20 mouse cellular contexts compared by ENCODE assay signal in the genomic region with DNA sequence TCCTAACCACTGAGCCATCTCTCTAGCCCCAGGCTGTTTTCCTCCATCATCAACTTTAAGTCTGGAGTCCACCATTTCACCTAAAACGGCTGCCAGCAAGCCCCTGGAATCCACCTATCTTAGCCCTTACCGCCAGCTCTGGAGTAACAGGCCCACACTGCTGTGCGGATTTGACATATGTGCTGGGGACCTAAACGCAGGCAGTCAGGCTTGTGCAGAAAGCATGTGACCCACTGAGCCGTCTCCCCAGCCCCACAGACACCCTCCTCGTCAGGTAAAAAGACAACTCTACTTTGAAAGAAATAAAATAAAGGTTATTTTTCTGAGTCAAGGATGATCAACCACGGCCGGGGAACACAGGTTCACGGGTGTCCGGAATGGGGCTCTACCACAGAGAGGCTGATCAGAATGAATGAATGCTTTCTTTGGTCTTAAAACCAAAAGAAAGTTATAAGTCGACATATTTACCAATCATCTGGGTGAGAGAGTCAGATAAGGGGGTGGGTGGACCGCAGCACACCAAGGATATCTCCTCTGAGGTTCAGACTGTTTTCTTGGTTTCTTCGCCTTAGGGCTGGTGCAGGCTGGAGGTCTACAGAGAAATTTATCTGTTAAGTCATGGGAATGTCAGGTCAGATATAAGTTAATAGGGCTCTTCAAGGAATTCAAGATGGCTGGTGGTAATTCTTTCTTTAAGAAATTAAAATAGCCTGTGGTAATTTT. TPM values are rescaled to one million over a fixed set of nuclear protein-coding genes. Genes with fewer than 3 reads are reported as not detected.
DNase-seq lines count a peak whose midpoint lies in the region; ATAC-seq and TF ChIP-seq lines count a peak whose summit lies in the region.
"Had no signal": no experiment of that assay in that cellular context is flagged by ENCODE, and none has a peak within 500 bp of the region (broad histone marks: within the 10 kb centered on the region; RNA-seq: fewer than 3 reads in every experiment).

No protein-coding gene starts in this region.

- peak; percentile 43 for DNase-seq in G1E (ENCODE audit: low spot score)
- DNase-seq in MEL-GATA-1-ER (ENCODE audit: extremely low read depth, low read depth): peak; percentile 68
- DNase-seq in liver: peak; percentile 81
- DNase-seq in layer of hippocampus, adult 2 months (ENCODE audit: low spot score in 2 of 2): no peak
- DNase-seq in adrenal gland, adult 2 months: no peak
- DNase-seq in lung, adult 2 months: no peak
- DNase-seq: gastrocnemius, postnatal 36 days; kidney, adult 18-20 months; kidney, postnatal 14 days; right cerebral cortex, postnatal 25 days had no signal

- H3K4me3 ChIP-seq in G1E (ENCODE audit: low read depth, low read length): peak overlapping the region; percentile 28; the same call in 1 of the 2 replicates
- no peak overlapping the region for H3K4me3 ChIP-seq in layer of hippocampus, adult 2 months
- no peak overlapping the region for H3K4me3 ChIP-seq in lung, adult 2 months (replicated peaks; ENCODE audit: extremely low read depth, low read depth, low read length)
- H3K4me3 ChIP-seq: embryonic facial prominence, embryonic 13.5 days; forebrain, embryonic 12.5 days; heart, embryonic 12.5 days; hindbrain, embryonic 15.5 days; neural tube, embryonic 12.5 days had no signal

- no peaks in the 10 kb centered on the region for H3K9me3 ChIP-seq in G1E (replicated peaks)
- H3K9me3 ChIP-seq: embryonic facial prominence, embryonic 13.5 days; forebrain, embryonic 12.5 days; heart, embryonic 12.5 days; hindbrain, embryonic 15.5 days; neural tube, embryonic 12.5 days had no signal

- peaks cover 63% of the 10 kb centered on the region for H3K4me1 ChIP-seq in G1E (ENCODE audit: insufficient read depth, low read depth, low read length)
- H3K4me1 ChIP-seq in lung, adult 2 months (ENCODE audit: control insufficient read depth, insufficient read depth, low read length): no peaks in the 10 kb centered on the region
- H3K4me1 ChIP-seq: hindbrain, embryonic 15.5 days; neural tube, embryonic 12.5 days had no signal

- H3K27ac ChIP-seq in layer of hippocampus, adult 2 months: no peak overlapping the region
- H3K27ac ChIP-seq: embryonic facial prominence, embryonic 13.5 days; forebrain, embryonic 12.5 days; hindbrain, embryonic 15.5 days; neural tube, embryonic 12.5 days had no signal

- 87% methylated on average over 13 of the region's 13 CpGs for WGBS in lung, adult 2 months

- no peak for TF ChIP-seq CTCF in G1E (IDR thresholded peaks at IDR 0.05; ENCODE audit: low read depth, low read length)
- no peak for TF ChIP-seq CTCF in layer of hippocampus, adult 2 months (conservative IDR thresholded peaks at IDR 0.05)
- no peak for TF ChIP-seq CTCF in lung, adult 2 months (IDR thresholded peaks at IDR 0.05; ENCODE audit: insufficient read depth, low read length)

- no peaks in the 10 kb centered on the region; the same call in 1 of the 2 replicates for H3K27me3 ChIP-seq in G1E (ENCODE audit: insufficient read depth, low read length)
- H3K27me3 ChIP-seq: embryonic facial prominence, embryonic 13.5 days; heart, embryonic 12.5 days; hindbrain, embryonic 15.5 days; neural tube, embryonic 12.5 days had no signal

- H3K36me3 ChIP-seq in G1E (replicated peaks): no peaks in the 10 kb centered on the region
- H3K36me3 ChIP-seq: embryonic facial prominence, embryonic 13.5 days; forebrain, embryonic 12.5 days; heart, embryonic 12.5 days; hindbrain, embryonic 15.5 days; neural tube, embryonic 12.5 days had no signal

- no peak for TF ChIP-seq POLR2A in lung, adult 2 months (IDR thresholded peaks at IDR 0.05; ENCODE audit: borderline replicate concordance, extremely low read depth, low read depth, low read length)

- no peak for ATAC-seq in G1E (ENCODE audit: extremely low read depth, insufficient number of reproducible peaks, low FRiP score, poor library complexity, severe bottlenecking)
- ATAC-seq in megakaryocyte progenitor cell, adult 5-6 weeks (replicated peaks; ENCODE audit: poor library complexity): peak; percentile 49

RNA-seq across cellular contexts. Expression of gene Fabp3, which starts 12.0 kb away (rescaled TPM):
- total RNA-seq in G1E (2014; fragmentation: Nextera tagmentation): not detected in 2 replicates
- not detected in 2 replicates for total RNA-seq in G1E (2017)
- polyA plus RNA-seq in G1E (2012): not detected in 2 replicates
- total RNA-seq in megakaryocyte progenitor cell, adult 5-6 weeks (2015): not detected in 2 replicates
- not detected in 2 replicates for total RNA-seq in megakaryocyte progenitor cell, adult 5-6 weeks (2017)
- 10 to 100 TPM; 88.5 to 92.2 TPM for total RNA-seq in layer of hippocampus, adult 2 months (2021)
- total RNA-seq in adrenal gland, adult 2 months (2021): 100 to 1,000 TPM in 1 of 2 experiments, 10 to 100 TPM in 1; 51.1 to 150 TPM
- 19.0 and 24.8 TPM in 2 replicates for polyA plus RNA-seq in adrenal gland, adult 2 months (2012; rRNA removed)
- polyA plus RNA-seq in lung, adult 2 months (2012; rRNA removed): 48.5 and 75.4 TPM in 2 replicates

RNA-seq across cellular contexts. Expression of gene Gm10570, which starts 12.1 kb away (rescaled TPM):
- not detected in 2 replicates for total RNA-seq in G1E (2014; fragmentation: Nextera tagmentation)
- total RNA-seq in G1E (2017): not detected in 2 replicates
- not detected in 2 replicates for polyA plus RNA-seq in G1E (2012)
- not detected in 2 replicates for total RNA-seq in megakaryocyte progenitor cell, adult 5-6 weeks (2015)
- total RNA-seq in megakaryocyte progenitor cell, adult 5-6 weeks (2017): not detected in 2 replicates
- total RNA-seq in layer of hippocampus, adult 2 months (2021): 1 to 10 TPM; 1.3 to 1.6 TPM
- not detected for total RNA-seq in adrenal gland, adult 2 months (2021)
- polyA plus RNA-seq in adrenal gland, adult 2 months (2012; rRNA removed): 0.34 and 0.64 TPM in 2 replicates
- 0.40 TPM in 1 of 2 replicates, not detected in the other for polyA plus RNA-seq in lung, adult 2 months (2012; rRNA removed)
- total RNA-seq: layer of hippocampus, postnatal 10 days; monocyte, adult 5-6 weeks had no signal
- polyA plus RNA-seq: embryonic facial prominence, embryonic 13.5 days; forebrain, embryonic 12.5 days; midbrain, embryonic 11.5 days; neural tube, embryonic 12.5 days; stomach, embryonic 16.5 days had no signal

RNA-seq across cellular contexts. Expression of gene Serinc2, which starts 17.4 kb away (rescaled TPM):
- not detected in 2 replicates for total RNA-seq in G1E (2014; fragmentation: Nextera tagmentation)
- not detected in 2 replicates for total RNA-seq in G1E (2017)
- polyA plus RNA-seq in G1E (2012): not detected in 2 replicates
- total RNA-seq in megakaryocyte progenitor cell, adult 5-6 weeks (2015): 0.07 TPM in 1 of 2 replicates, not detected in the other
- not detected in 2 replicates for total RNA-seq in megakaryocyte progenitor cell, adult 5-6 weeks (2017)
- total RNA-seq in layer of hippocampus, adult 2 months (2021): 10 to 100 TPM; 11.1 to 14.1 TPM
- 1 to 10 TPM in 1 of 2 experiments, under 1 TPM in 1; 0.93 to 1.0 TPM for total RNA-seq in adrenal gland, adult 2 months (2021)
- 6.2 and 7.1 TPM in 2 replicates for polyA plus RNA-seq in adrenal gland, adult 2 months (2012; rRNA removed)
- polyA plus RNA-seq in lung, adult 2 months (2012; rRNA removed): 42.2 and 66.5 TPM in 2 replicates
- total RNA-seq: monocyte, adult 5-6 weeks had no signal

Comparison
In these comparisons a context has a peak if more than half of its experiments do, and no peak if none do; other contexts are left out.
1. DNase-seq: peak in G1E (single experiment), MEL-GATA-1-ER (single experiment) and liver (single experiment); none in layer of hippocampus, adult 2 months (0 of 2), adrenal gland, adult 2 months (single experiment) and lung, adult 2 months (single experiment).
2. RNA of gene Fabp3, which starts 12.0 kb away (total RNA-seq): 51.1 to 150 TPM in adrenal gland, adult 2 months and 88.5 to 92.2 TPM in layer of hippocampus, adult 2 months; not detected in G1E and not detected in megakaryocyte progenitor cell, adult 5-6 weeks; every median in the first group is over 10 times any median in the second.
3. RNA of gene Serinc2, which starts 17.4 kb away (total RNA-seq): 11.1 to 14.1 TPM in layer of hippocampus, adult 2 months; 0.93 to 1.0 TPM in adrenal gland, adult 2 months, not detected in G1E and 0.07 TPM in megakaryocyte progenitor cell, adult 5-6 weeks; every median in the first group is over 4 times any median in the second.